Mouse (Mus musculus): ENCODE measurements around the gene Bspry. TPM values are rescaled to one million over a fixed set of nuclear protein-coding genes. Genes with fewer than 3 reads are reported as not detected.
"Not testable (repeated sequence)": the region's sequence is repeated elsewhere in the genome, so short reads cannot be mapped to it uniquely, and the experiment has no call there.

Bspry gene
- polyA plus RNA-seq, 1 experiment from 2014 or later = 0.82 TPM

- Histone ChIP-seq H3K4me1 (no peaks in the 10 kb centered on the region), H3K27me3 (no peaks in the 10 kb centered on the region), H3K4me3 (no peak overlapping the region), H3K9ac (replicated peaks) (no peak overlapping the region), H3K27ac (replicated peaks) (no peak overlapping the region), H3K4me2 (replicated peaks) (no peak overlapping the region), H3K9me3 (no peaks in the 10 kb centered on the region), H3K36me3 (0 out of 2 replicates have a peak, but pooled peaks cover 12% of the 10 kb centered on the region)
- no peak for ATAC-seq (ENCODE audit: low FRiP score, low read depth)
- WGBS = 95% methylated on average over 8 of the region's 8 CpGs
Observed at GRCm38 (mm10) chr4:62460348-62460747, 19.5 kb upstream of the Bspry start.

GRCm38 (mm10) chr4:62463124-62463523, 16.7 kb upstream of the Bspry start:
- no peaks in the 10 kb centered on the region for H3K4me1 ChIP-seq
- no peak overlapping the region for H3K4me3 ChIP-seq
- no peak overlapping the region for H3K27ac ChIP-seq (replicated peaks)
- 0 out of 2 replicates have a peak, but pooled peaks cover 12% of the 10 kb centered on the region for H3K36me3 ChIP-seq
- H3K27me3 ChIP-seq = no peaks in the 10 kb centered on the region
- H3K9ac ChIP-seq (replicated peaks) = no peak overlapping the region
- no peak overlapping the region for H3K4me2 ChIP-seq (replicated peaks)
- ATAC-seq (ENCODE audit: low FRiP score, low read depth) = no peak
- WGBS = 90% methylated on average over 2 of the region's 2 CpGs
- no peaks in the 10 kb centered on the region for H3K9me3 ChIP-seq

DNA sequence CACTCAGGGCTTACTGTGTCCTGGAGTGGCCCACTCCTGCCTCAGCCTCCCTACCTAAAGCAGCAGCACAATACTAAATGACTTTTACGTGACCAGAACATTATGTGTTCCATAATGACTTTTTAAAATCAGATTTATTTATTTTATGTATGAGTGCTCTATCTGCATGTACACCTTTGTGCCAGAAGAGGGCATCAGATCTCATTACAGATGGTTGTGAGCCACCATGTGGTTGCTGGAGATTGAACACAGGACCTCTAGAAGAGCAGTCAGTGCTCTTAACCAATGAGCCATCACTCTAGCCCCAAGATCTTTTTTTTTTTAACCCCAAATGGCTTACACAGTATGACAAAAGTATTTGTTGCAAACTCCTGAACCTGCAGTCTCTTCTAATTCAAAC, 11.7 kb upstream of the Bspry start:
- no peak overlapping the region for H3K4me2 ChIP-seq (replicated peaks)
- H3K27ac ChIP-seq (replicated peaks) = no peak overlapping the region
- peaks cover 3% of the 10 kb centered on the region; the same call in 1 of the 2 replicates for H3K27me3 ChIP-seq
- no peak overlapping the region for H3K4me3 ChIP-seq
- 97% methylated on average over 1 of the region's 1 CpGs for WGBS
- H3K36me3 ChIP-seq = no peaks in the 10 kb centered on the region
- 0 out of 2 replicates have a peak, but pooled peaks cover 4% of the 10 kb centered on the region for H3K9me3 ChIP-seq
- no peaks in the 10 kb centered on the region for H3K4me1 ChIP-seq
- ATAC-seq (ENCODE audit: low FRiP score, low read depth) = no peak
- no peak overlapping the region for H3K9ac ChIP-seq (replicated peaks)

GRCm38 (mm10) chr4:62470598-62471051, 9.2 kb upstream of the Bspry start, which contains the start of gene Wdr31:
Wdr31 (minus strand) TSS chr4:62470896.
- H3K4me2 ChIP-seq (replicated peaks) = peak within 1 kb of the TSS; percentile 77
- H3K27ac ChIP-seq (replicated peaks) = no peak within 1 kb of the TSS
- WGBS = under 1% methylated on average over 30 of the region's 30 CpGs
- H3K36me3 ChIP-seq = no peaks in the 10 kb centered on the region
- peak within 1 kb of the TSS; percentile 49 for H3K4me3 ChIP-seq
- 0 out of 2 replicates have a peak, but pooled peaks cover 4% of the 10 kb centered on the region for H3K9me3 ChIP-seq
- peaks cover 3% of the 10 kb centered on the region; the same call in 1 of the 2 replicates for H3K27me3 ChIP-seq
- ATAC-seq (ENCODE audit: low FRiP score, low read depth) = peak; percentile 95
- peak within 1 kb of the TSS; percentile 49 for H3K9ac ChIP-seq (replicated peaks)
- no peaks in the 10 kb centered on the region for H3K4me1 ChIP-seq

DNA sequence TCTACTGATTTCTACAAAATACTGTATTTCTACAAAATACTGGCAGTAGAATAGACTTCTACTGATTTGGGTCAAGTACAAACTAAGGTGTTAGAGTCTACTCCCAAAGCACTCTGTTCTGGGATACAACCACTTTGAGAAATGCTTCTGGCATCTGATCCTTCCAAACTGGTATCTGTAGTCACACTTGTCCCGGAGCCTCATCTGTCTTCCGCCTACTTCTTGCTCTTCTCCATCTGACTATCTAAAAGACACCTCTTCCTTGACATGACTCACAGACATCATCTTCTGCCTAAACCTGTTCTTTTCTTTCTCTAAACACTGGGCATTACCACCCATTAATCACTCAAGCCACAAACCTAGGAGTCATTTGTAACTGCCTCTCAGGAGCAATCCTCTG, 7.8 kb upstream of the Bspry start:
- no peaks in the 10 kb centered on the region for H3K4me1 ChIP-seq
- peaks cover 6% of the 10 kb centered on the region; the same call in 1 of the 2 replicates for H3K27me3 ChIP-seq
- no peak overlapping the region for H3K4me3 ChIP-seq
- no peaks in the 10 kb centered on the region for H3K36me3 ChIP-seq
- WGBS = 93% methylated on average over 2 of the region's 2 CpGs
- no peak for ATAC-seq (ENCODE audit: low FRiP score, low read depth)
- no peak overlapping the region for H3K27ac ChIP-seq (replicated peaks)
- no peak overlapping the region for H3K9ac ChIP-seq (replicated peaks)
- 0 out of 2 replicates have a peak, but pooled peaks cover 4% of the 10 kb centered on the region for H3K9me3 ChIP-seq
- no peak overlapping the region for H3K4me2 ChIP-seq (replicated peaks)

DNA sequence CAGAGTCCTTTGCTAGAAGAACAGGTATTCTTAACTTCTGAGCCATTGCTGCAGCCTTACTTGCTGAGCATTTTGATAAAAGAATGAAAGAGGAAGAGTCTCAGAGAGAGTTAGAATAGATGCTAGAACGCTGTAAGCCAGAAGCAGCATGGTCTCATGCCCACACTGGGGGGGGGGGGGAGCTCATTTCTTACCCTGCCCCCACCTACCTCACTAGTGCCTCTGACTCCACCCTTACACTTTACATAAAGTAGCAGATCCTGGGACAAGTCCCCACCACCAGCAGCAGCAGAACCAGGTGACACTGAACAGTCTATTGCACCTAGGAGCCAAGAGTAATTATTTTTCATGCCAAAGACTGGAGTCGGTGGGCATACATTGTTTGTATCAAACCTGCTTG, 4.7 kb upstream of the Bspry start:
- Histone ChIP-seq H3K9me3 (no peaks in the 10 kb centered on the region), H3K9ac (replicated peaks) (no peak overlapping the region), H3K4me3 (no peak overlapping the region), H3K36me3 (no peaks in the 10 kb centered on the region), H3K4me2 (replicated peaks) (no peak overlapping the region), H3K27me3 (peaks cover 25% of the 10 kb centered on the region), H3K27ac (replicated peaks) (no peak overlapping the region), H3K4me1 (peaks cover 5% of the 10 kb centered on the region)
- WGBS = 89% methylated on average over 2 of the region's 2 CpGs
- no peak for ATAC-seq (ENCODE audit: low FRiP score, low read depth)

DNA sequence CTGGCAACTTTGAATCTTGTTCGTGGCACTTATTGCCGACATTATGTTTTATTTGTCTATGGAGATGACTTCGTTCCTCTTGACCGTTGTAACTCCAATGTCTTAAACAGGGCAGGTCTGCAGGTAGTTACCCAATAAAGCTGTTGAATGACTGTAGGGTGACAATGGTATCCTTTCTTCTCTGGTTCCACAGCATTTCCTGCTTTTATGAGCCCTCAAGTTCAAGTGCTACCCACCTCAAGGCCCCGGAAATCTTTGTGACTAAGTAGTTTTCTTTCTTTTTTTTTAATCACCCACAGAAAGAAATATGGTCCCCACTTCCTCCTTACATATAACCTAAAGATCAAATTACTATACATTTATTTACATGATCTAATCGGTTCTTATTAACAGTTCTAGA, 4.1 kb upstream of the Bspry start:
- WGBS = 90% methylated on average over 6 of the region's 6 CpGs
- Histone ChIP-seq H3K4me2 (replicated peaks) (no peak overlapping the region), H3K9me3 (no peaks in the 10 kb centered on the region), H3K27ac (replicated peaks) (no peak overlapping the region), H3K9ac (replicated peaks) (no peak overlapping the region), H3K4me3 (no peak overlapping the region), H3K27me3 (peaks cover 32% of the 10 kb centered on the region), H3K4me1 (peaks cover 7% of the 10 kb centered on the region), H3K36me3 (no peaks in the 10 kb centered on the region)
- no peak for ATAC-seq (ENCODE audit: low FRiP score, low read depth)

DNA sequence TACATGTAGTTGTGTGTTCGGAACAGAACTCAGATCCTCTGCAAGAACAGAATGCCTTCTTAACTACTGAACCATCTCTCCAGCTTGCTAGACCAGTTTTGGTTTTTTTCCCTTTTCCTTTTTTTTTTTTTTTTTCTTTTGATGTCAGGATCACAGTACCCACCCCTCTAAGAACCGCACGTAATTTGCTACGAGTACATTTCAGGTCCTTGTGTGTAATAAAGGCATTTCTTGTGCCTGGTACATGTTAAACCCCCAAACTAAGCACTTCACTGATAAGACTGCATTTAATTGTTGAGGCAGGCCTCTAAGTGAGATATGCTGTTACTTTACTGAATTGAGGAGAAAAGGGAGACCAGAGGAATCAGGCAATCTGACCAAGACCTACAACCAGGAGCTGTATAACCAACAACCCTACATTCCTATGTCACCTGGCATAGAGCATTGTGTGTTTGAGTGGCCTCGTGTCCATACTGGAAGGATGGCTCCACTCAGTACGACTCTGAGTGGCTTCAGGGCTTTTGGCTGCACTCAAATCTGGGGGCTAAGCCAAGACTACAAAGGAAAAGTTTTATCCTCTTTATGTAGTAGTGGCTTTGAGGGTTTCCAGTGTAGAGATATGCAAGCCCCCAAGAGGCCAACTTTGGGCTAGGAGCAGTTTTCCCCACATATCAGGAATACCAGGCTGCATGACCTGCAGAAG, 2.2 kb upstream of the Bspry start:
- Histone ChIP-seq H3K4me3 (no peak overlapping the region), H3K27me3 (peaks cover 40% of the 10 kb centered on the region), H3K4me1 (peaks cover 7% of the 10 kb centered on the region), H3K4me2 (replicated peaks) (no peak overlapping the region), H3K9me3 (no peaks in the 10 kb centered on the region), H3K27ac (replicated peaks) (no peak overlapping the region), H3K36me3 (no peaks in the 10 kb centered on the region), H3K9ac (replicated peaks) (no peak overlapping the region)
- no peak for ATAC-seq (ENCODE audit: low FRiP score, low read depth)
- 88% methylated on average over 6 of the region's 6 CpGs for WGBS

DNA sequence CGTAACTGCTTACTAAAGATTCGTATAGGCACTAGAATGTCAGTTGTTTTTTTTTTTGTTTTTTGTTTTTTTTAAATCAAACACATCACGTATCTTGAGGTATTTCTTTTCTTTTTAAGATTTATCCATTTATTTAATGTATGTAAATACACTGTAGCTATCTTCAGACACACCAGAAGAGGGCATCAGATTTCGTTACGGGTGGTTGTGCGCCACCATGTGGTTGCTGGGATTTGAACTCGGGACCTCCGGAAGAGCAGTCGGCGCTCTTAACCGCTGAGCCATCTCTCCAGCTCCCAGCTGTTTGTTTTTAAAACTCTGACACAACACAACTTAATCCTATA, 288 bp upstream of the Bspry start:
- Histone ChIP-seq H3K27me3 (peaks cover 40% of the 10 kb centered on the region), H3K4me2 (replicated peaks) (peak overlapping the region; percentile 73), H3K4me3 (peak overlapping the region; percentile 43)
- not testable (repeated sequence) for H3K9ac ChIP-seq (replicated peaks); ATAC-seq (ENCODE audit: low FRiP score, low read depth); H3K27ac ChIP-seq (replicated peaks); H3K36me3 ChIP-seq; H3K4me1 ChIP-seq; H3K9me3 ChIP-seq
- WGBS = 12% methylated on average over 11 of the region's 11 CpGs

GRCm38 (mm10) chr4:62480709-62481605, 1.1 kb downstream of the Bspry start:
- no peaks in the 10 kb centered on the region for H3K9me3 ChIP-seq
- WGBS = 51% methylated on average over 10 of the region's 10 CpGs
- no peak; the same call in 1 of the 2 replicates for ATAC-seq (ENCODE audit: low FRiP score, low read depth)
- H3K4me1 ChIP-seq = peaks cover 7% of the 10 kb centered on the region
- H3K4me2 ChIP-seq (replicated peaks) = no peak overlapping the region
- H3K27ac ChIP-seq (replicated peaks) = no peak overlapping the region
- H3K9ac ChIP-seq (replicated peaks) = no peak overlapping the region
- peaks cover 40% of the 10 kb centered on the region for H3K27me3 ChIP-seq
- H3K36me3 ChIP-seq = no peaks in the 10 kb centered on the region
- H3K4me3 ChIP-seq = no peak overlapping the region

GRCm38 (mm10) chr4:62484928-62485327, 5.1 kb downstream of the Bspry start:
- Histone ChIP-seq H3K27me3 (peaks cover 19% of the 10 kb centered on the region), H3K4me2 (replicated peaks) (no peak overlapping the region), H3K4me1 (peaks cover 4% of the 10 kb centered on the region), H3K9ac (replicated peaks) (no peak overlapping the region), H3K9me3 (no peaks in the 10 kb centered on the region), H3K36me3 (no peaks in the 10 kb centered on the region), H3K27ac (replicated peaks) (no peak overlapping the region), H3K4me3 (no peak overlapping the region)
- no peak for ATAC-seq (ENCODE audit: low FRiP score, low read depth)
- WGBS = 83% methylated on average over 3 of the region's 3 CpGs

Data from midbrain, embryonic 12.5 days (tissue).